Mouse (Mus musculus) right cerebral cortex, postnatal 25 days (tissue): ENCODE results near the gene Mtch2.
A peak's percentile ranks its signal among the peaks of the same experiment; 100 is the strongest.
"Not testable (repeated sequence)": the region's sequence is repeated elsewhere in the genome, so short reads cannot be mapped to it uniquely, and the experiment has no call there.

ENCODE experiments used
- DNase-seq: peaks from one replicate; pipeline ENCODE4 v3.0.0; 2022

Mtch2 gene

DNA sequence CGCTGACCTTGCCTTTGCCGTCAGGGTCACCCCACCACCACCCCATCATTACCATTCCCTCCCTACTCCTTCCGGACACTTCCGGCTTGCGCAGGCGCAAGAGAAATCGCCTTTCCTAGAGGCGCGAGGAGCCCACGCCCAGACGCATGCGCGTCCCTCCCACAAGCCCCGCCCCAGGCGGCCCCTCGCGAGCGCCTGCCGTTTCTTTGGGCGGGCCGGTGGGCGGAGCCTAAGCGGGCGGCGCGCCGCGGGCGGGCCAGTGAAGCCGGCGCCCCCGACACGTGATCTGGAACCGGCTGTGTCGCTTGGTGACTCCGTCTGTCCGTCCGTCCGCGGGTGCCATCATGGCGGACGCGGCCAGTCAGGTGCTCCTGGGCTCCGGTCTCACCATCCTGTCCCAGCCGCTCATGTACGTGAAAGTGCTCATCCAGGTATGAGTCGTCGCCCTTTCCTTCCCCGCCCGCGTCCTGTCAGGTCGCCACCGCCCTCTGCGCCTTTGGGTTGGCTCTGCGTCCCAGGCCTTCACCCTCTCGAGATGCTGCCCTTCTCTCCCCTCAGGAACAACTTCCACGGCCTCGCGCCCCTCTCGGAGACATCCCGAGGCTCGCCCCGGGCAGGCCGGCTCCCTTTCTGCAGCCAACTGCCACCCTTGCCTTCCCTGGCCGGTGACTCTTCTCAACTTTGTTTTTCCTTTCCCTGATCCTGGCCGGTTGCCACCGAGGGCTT lies at the start of gene Mtch2:
Gene Mtch2 (plus strand): TSS at position 201 of the 726 bp plus-strand sequence.
- peak; percentile 99 for DNase-seq

- DNase-seq: no peak
These were observed 38.5 kb upstream of the Mtch2 start for GRCm38 (mm10) chr2:90808241-90809126.

- DNase-seq: no peak
These were observed 36.2 kb upstream of the Mtch2 start for GRCm38 (mm10) chr2:90810751-90811150.

DNA sequence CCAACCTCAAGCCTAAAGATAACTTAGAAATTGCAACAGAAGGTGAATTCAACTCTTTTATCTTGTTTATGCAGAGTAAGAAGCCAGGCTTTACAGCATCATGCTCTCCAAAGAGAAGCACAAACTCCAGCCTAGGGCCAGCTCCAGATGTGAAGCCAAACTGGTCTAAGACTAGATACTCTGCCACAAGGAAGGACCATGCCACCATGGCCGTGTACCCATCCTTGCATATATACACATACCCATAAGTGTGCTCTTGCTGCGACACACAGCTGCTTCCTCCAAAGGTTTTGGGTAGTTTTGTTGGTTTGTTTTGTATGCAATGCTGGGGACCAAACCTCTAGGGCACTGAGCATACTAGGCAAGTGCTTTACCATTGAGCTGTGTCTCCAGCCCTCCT lies 31.7 kb upstream of the Mtch2 start:
- no peak for DNase-seq

- DNase-seq: no peak
These were observed 30.8 kb upstream of the Mtch2 start for GRCm38 (mm10) chr2:90816144-90816543.

GRCm38 (mm10) chr2:90818710-90819109 lies 28.2 kb upstream of the Mtch2 start:
- DNase-seq: no peak

- DNase-seq: no peak
These were observed 26.1 kb upstream of the Mtch2 start for GRCm38 (mm10) chr2:90820894-90821293.

GRCm38 (mm10) chr2:90822978-90823377 lies 24.0 kb upstream of the Mtch2 start:
- DNase-seq: no peak

GRCm38 (mm10) chr2:90823781-90824180 lies 23.2 kb upstream of the Mtch2 start:
- peak; percentile 6 for DNase-seq

DNA sequence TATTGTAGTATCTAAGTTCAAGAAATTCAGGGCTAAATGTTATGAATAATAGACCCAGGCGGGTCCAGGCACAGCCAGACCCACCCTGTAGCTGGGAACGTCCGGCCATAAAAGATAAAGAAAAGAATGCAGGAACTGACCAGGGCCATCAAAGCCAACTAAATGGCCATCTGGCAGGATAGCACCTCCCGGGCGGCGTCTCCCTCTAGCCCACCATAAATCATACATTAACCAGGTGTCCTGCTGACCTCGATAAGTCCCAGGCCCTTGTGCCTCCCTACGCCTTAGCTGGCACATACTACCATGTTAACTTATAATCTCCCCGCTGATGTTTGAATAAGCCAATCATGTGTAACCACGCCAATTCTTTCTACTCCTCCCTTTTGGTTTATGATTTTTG lies 22.4 kb upstream of the Mtch2 start:
- not testable (repeated sequence) for DNase-seq

- DNase-seq: no peak
These were observed 21.3 kb upstream of the Mtch2 start for GRCm38 (mm10) chr2:90825515-90826172.

DNA sequence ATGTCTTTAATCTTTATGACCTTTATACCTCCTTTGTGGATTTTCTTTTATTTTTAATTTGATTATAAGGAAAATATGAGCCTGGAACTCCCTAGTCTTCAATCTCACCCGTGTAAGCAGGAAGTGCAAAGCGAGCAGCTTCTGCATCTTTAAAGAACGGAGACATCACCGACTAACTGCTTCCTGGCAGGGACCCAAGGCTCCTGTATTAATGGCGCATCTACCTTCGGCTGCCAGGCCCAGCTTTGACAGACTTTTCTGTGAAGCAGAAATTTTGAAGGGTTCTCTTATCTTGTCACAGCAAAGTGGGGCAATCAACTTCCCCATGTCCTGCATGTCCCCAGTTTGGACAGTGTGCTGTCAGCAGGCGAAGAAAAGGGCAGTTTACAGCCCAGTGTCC lies 18.2 kb upstream of the Mtch2 start:
- DNase-seq: no peak

DNA sequence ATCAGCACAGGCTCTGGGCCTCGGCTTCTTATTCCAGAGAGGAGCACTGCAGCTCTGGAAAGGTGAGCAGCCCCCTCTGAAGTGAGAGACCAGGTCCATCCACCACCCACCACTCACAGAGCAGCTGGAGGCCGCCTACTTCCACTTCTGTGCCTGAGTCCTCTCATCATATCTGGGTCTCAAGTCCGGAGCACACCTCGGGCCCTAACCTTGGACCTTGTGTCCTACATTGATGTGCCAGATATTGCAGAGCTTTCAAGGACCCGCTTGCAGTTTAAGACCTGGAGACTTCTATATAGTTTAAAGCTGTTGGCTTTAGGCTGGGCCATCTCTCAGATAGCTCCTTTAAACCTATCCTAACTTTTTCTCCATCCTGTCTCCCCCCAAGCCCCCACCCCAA lies 13.5 kb upstream of the Mtch2 start:
- DNase-seq: no peak

GRCm38 (mm10) chr2:90838621-90839020 lies 8.3 kb upstream of the Mtch2 start:
- no peak for DNase-seq

DNA sequence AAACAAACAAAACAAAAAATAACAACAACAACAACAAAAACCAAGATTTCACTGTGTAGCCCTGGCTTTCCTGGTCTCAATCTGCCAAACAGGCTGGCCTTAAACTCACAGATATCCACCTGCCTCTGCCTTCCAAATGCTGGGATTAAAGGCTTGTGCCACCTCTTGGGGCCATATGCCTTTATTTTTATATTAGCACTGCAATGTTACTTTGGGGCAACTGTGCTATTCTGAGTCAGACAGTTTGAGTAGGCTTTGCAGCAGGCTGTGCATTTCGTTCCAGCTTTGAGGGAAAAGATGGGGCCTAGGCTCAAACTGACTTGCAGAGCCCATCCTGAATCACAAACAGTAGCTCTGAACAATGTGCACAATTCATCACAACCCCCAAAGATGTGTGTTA lies 3.3 kb upstream of the Mtch2 start:
- no peak for DNase-seq

- DNase-seq: no peak
These were observed 2.7 kb upstream of the Mtch2 start for GRCm38 (mm10) chr2:90844262-90844661.

DNA sequence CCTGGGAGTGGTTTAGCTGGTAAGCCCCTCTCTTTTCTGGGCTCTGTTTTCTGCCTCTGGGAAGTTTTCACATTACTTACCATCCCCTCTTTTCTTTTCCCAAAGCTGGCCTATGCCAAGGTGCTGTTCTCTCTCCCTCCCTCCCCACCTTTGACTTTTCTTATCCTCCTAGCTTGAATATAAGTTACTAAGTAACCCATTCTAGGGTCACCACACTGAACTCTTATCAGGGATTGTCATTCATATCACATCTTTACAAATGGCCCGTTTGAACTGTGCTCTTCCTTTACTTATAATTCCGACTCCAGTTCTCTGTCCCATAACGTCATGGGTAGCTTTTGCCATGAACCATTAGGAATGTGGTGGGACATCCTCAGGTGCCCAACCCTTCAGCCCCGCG lies 1.7 kb upstream of the Mtch2 start:
- no peak for DNase-seq

GRCm38 (mm10) chr2:90846171-90846570 lies 784 bp upstream of the Mtch2 start:
- DNase-seq: no peak

- no peak for DNase-seq
These were observed 379 bp upstream of the Mtch2 start for GRCm38 (mm10) chr2:90846597-90846954.

DNA sequence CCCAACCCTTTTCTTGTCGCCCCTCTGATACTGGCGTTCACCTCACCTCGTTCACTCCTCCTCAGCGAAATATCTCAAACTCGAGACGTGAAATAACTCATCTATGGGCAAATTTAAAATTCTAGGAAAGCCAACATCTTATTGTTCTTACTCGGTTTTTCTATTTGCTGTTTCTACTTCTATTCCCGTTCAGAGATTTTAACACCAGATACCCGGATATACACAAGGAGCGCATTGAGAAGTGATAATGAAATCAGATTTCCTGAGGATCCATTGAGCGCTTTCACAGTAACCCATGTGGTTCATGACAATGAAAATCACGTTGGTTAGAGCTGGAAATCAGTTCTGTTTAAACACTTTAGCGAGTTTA lies 711 bp downstream of the Mtch2 start:
- DNase-seq: no peak

DNA sequence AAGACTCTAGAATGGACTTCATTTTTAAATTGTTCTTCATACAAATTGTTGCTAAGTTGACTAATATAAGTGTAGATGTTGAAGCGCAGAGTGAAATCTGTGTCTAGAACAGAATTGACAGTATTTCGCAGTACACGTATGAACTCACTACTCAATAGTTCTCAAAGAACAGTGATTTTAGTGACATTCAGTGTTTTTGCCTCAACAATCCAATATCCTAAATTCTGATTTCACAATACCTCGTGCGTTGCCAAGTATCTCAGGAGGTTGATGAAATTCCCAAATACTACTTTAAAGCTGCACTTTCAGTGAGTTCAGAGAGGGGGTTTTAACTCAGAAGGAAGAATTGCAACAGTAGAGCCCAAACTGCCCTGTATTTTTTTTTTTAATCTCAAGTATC lies 1.4 kb downstream of the Mtch2 start:
- no peak for DNase-seq

- DNase-seq: no peak
These were observed 3.4 kb downstream of the Mtch2 start for GRCm38 (mm10) chr2:90850401-90850800.

GRCm38 (mm10) chr2:90861486-90861885 lies 14.5 kb downstream of the Mtch2 start:
- no peak for DNase-seq

- no peak for DNase-seq
These were observed 17.2 kb downstream of the Mtch2 start for GRCm38 (mm10) chr2:90864184-90864583.
